Mouse (Mus musculus): ENCODE measurements around the gene Mapt. TPM values are rescaled to one million over a fixed set of nuclear protein-coding genes. Genes with fewer than 3 reads are reported as not detected.
A peak's percentile ranks its signal among the peaks of the same experiment; 100 is the strongest.

Gene Mapt
- polyA plus RNA-seq, 1 experiment from 2014 or later: 5.5 TPM

DNA sequence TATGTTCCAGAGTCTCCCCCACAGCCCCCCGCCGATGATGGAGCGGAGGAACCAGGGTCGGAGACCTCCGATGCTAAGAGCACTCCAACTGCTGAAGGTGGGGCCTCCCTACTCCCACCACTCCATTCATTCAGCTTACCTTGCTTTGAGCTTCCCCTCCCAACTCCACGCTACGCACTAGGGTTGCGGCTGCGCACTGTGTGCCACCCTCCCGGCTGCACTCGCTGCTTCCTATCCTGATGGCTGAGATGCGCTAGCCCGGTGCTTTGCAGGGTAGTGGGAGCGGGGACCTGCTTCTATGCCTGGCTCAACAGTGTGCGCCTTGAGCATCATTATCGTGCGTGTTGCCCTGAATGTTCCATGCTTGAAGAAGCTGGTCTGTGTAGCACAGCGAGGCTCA is 55.9 kb downstream of the Mapt start:
- Histone ChIP-seq H3K9me3 (no peaks in the 10 kb centered on the region), H3K9ac (no peak overlapping the region), H3K4me1 (peaks cover 10% of the 10 kb centered on the region; the same call in 1 of the 2 replicates), H3K4me3 (no peak overlapping the region), H3K36me3 (no peaks in the 10 kb centered on the region), H3K27me3 (no peaks in the 10 kb centered on the region), H3K27ac (no peak overlapping the region), H3K4me2 (no peak overlapping the region)
- no peak for ATAC-seq (ENCODE audit: insufficient number of reproducible peaks, low FRiP score, low TSS enrichment, low read depth)
- WGBS: 96% methylated on average over 18 of the region's 18 CpGs

DNA sequence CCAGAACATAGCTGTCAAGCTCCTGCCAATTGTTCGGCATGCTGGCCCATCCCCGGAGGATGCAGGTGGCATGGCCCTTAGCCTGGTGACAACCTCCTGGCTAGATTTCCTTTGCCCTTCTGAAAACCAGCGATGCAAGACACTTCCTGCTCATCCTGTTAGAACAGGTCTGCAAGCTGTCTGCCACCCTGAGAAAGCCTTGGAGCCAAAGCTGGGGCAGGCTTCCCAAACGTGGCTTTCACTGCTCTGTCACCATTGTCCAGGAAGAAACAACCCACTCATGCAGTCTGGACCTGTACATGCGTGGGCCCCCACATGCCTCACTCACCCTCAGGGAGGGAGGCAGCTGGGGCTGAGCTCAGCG is 57.6 kb downstream of the Mapt start:
- no peaks in the 10 kb centered on the region for H3K9me3 ChIP-seq
- no peak overlapping the region; the same call in 1 of the 2 replicates for H3K4me2 ChIP-seq
- 48% methylated on average over 6 of the region's 6 CpGs for WGBS
- H3K9ac ChIP-seq: no peak overlapping the region
- no peaks in the 10 kb centered on the region for H3K27me3 ChIP-seq
- H3K36me3 ChIP-seq: no peaks in the 10 kb centered on the region
- peak overlapping the region; percentile 69 for H3K27ac ChIP-seq
- H3K4me1 ChIP-seq: peaks cover 10% of the 10 kb centered on the region; the same call in 1 of the 2 replicates
- ATAC-seq (ENCODE audit: insufficient number of reproducible peaks, low FRiP score, low TSS enrichment, low read depth): no peak
- H3K4me3 ChIP-seq: no peak overlapping the region

DNA sequence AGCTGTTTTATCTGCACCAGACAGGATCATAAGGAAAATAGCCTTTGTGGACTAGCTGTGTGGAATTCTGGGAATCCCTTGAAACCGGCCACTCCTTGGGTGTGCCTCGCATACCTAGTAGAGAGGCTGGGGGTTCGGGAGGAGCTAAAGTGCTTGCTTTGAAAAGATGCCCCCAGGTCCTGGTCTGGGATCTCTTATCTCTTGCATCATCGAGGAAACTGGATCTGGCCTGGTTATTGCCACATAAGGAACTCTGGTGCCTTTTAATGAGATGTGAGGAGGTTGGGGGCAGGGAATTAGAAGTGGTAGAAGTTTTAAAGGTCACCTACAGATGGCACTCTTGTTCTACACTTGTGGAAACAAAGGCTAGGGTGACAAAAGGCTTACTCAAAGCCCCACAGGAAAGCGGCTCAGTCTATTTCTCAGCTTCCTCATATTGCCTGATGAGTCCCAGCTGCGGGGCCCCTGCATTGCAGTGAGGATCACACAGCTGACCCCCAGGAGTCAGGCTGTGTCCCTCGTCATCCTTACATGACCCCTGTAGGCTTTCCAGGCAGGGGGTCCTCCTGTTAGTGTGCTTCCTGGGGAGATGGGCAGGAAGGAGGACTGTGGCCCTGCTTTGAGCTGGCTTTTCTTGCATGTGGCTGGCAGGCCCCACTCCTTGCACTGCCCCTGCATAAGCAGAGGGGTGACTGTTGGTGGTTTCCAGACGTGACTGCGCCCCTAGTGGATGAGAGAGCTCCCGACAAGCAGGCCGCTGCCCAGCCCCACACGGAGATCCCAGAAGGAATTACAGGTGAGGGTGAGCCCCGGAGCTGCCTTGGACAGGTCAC is 58.2 kb downstream of the Mapt start:
- WGBS: 8% methylated on average over 13 of the region's 13 CpGs
- Histone ChIP-seq H3K4me3 (no peak overlapping the region), H3K27me3 (no peaks in the 10 kb centered on the region), H3K4me1 (peaks cover 10% of the 10 kb centered on the region; the same call in 1 of the 2 replicates), H3K9me3 (no peaks in the 10 kb centered on the region), H3K36me3 (no peaks in the 10 kb centered on the region), H3K9ac (no peak overlapping the region), H3K4me2 (peak overlapping the region; percentile 7; the same call in 1 of the 2 replicates), H3K27ac (peak overlapping the region; percentile 72)
- no peak for ATAC-seq (ENCODE audit: insufficient number of reproducible peaks, low FRiP score, low TSS enrichment, low read depth)

DNA sequence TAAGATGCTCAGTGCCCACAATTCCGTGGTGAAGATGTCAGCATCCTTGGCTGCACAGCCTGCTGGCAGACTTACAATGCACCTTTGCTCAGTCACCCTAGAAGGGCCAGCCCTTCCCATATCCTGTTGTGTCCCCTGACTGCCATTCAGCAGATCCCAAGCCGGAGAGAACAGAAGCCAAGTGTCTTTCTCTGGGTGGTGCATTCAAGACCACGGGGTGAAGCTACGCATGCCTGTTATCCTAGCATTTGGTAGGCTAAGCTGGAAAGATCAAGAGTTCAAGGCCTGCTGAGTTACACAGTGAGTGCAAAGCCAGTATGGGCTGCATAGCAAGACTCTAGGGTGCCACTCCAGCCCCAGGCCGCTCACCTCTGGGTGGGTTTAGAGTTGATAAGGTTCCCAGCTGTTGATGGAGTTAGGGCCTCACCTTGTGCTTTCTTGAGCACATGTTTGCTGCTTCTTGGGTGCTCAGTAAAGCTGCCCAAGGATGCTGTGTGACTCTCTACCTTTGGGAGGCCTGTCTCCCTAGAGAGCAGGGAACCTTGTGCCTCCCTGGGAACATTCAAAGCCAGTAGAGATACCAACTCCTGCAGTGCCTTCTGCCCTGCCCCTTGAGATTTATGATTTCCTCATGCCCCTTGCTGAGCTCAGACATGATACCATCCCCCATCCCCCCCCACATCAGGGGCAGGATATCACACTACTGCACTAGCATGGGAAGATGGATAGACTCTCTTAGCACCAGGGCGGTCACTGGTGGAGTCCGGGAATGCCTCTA is 61.4 kb downstream of the Mapt start:
- no peak overlapping the region for H3K4me3 ChIP-seq
- H3K36me3 ChIP-seq: no peaks in the 10 kb centered on the region
- ATAC-seq (ENCODE audit: insufficient number of reproducible peaks, low FRiP score, low TSS enrichment, low read depth): no peak
- peaks cover 13% of the 10 kb centered on the region; the same call in 1 of the 2 replicates for H3K4me1 ChIP-seq
- H3K9ac ChIP-seq: no peak overlapping the region
- no peaks in the 10 kb centered on the region for H3K27me3 ChIP-seq
- 89% methylated on average over 7 of the region's 7 CpGs for WGBS
- H3K27ac ChIP-seq: no peak overlapping the region
- H3K4me2 ChIP-seq: no peak overlapping the region
- H3K9me3 ChIP-seq: no peaks in the 10 kb centered on the region

DNA sequence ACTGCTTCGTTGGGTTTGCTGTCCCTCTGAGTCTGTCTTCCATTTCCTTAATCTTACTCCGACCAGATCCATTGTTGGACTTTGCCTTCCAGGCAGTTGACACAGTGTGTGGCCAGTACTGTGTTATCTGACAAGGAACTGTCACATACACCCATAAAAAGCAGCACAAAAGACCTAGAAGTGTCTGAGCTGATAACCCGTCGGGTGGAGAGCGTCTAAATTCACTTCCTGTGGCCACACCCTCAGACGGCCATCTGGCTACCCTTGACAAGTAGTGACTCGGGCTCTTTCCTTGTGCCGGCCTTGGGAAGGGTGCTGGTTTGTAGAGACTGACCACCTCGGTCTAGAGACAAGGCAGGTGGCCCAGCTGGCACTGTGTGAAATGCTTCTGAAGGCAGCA is 62.1 kb downstream of the Mapt start:
- no peak overlapping the region for H3K9ac ChIP-seq
- 69% methylated on average over 9 of the region's 9 CpGs for WGBS
- no peak for ATAC-seq (ENCODE audit: insufficient number of reproducible peaks, low FRiP score, low TSS enrichment, low read depth)
- H3K27me3 ChIP-seq: no peaks in the 10 kb centered on the region
- H3K4me3 ChIP-seq: no peak overlapping the region
- H3K9me3 ChIP-seq: no peaks in the 10 kb centered on the region
- H3K27ac ChIP-seq: no peak overlapping the region
- no peaks in the 10 kb centered on the region for H3K36me3 ChIP-seq
- peaks cover 13% of the 10 kb centered on the region; the same call in 1 of the 2 replicates for H3K4me1 ChIP-seq
- no peak overlapping the region for H3K4me2 ChIP-seq

DNA sequence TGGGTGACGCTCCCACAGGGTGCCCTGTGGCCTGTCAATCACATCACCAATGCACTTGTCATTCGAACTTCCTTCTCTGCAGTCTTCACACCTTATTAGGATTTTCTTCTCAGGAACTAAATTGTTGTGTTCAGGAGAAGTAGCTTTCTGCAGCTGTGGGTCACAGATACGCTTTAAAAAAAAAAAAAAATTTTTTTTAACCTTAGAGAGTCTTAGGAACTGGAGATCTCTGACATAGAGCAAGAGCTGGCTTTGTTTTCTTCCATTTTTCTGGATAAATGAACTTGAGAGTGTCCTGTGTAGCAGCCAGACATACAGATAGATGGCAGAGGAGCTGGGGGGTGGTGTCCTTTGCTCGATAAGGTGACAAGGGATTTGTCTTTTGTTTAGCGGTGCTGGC is 64.0 kb downstream of the Mapt start:
- H3K4me3 ChIP-seq: no peak overlapping the region
- H3K27ac ChIP-seq: no peak overlapping the region
- no peak for ATAC-seq (ENCODE audit: insufficient number of reproducible peaks, low FRiP score, low TSS enrichment, low read depth)

DNA sequence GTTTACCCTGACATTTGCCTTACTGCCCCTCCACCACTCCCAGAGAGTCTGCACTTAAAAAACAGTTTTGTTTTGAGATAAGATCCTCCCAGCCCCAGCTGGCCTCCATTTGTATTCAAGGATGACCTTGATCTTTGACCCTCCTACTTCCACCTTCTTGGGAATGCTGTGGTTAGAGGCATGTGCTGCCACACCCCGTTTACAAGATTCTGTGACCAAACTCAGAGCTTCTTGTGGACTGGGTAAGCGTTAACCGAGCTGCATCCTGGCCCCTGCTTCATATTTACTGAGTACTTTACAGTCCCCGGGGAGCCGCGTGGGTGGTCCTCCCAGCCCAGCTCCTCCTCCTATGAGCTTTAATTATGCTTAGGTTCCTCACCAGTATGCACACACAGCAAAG is 64.5 kb downstream of the Mapt start:
- H3K4me2 ChIP-seq: no peak overlapping the region
- H3K4me1 ChIP-seq: peaks cover 3% of the 10 kb centered on the region; the same call in 1 of the 2 replicates
- ATAC-seq (ENCODE audit: insufficient number of reproducible peaks, low FRiP score, low TSS enrichment, low read depth): no peak
- H3K27me3 ChIP-seq: no peaks in the 10 kb centered on the region
- no peak overlapping the region for H3K4me3 ChIP-seq
- no peak overlapping the region for H3K9ac ChIP-seq
- no peaks in the 10 kb centered on the region for H3K9me3 ChIP-seq
- H3K27ac ChIP-seq: no peak overlapping the region
- WGBS: 26% methylated on average over 6 of the region's 6 CpGs
- no peaks in the 10 kb centered on the region for H3K36me3 ChIP-seq

More for the DNA sequence above, 64.0 kb downstream of the Mapt start:
- Histone ChIP-seq H3K9me3 (no peaks in the 10 kb centered on the region), H3K4me2 (no peak overlapping the region), H3K4me1 (peaks cover 3% of the 10 kb centered on the region; the same call in 1 of the 2 replicates), H3K36me3 (no peaks in the 10 kb centered on the region), H3K9ac (no peak overlapping the region), H3K27me3 (no peaks in the 10 kb centered on the region)
- 63% methylated on average over 5 of the region's 5 CpGs for WGBS

DNA sequence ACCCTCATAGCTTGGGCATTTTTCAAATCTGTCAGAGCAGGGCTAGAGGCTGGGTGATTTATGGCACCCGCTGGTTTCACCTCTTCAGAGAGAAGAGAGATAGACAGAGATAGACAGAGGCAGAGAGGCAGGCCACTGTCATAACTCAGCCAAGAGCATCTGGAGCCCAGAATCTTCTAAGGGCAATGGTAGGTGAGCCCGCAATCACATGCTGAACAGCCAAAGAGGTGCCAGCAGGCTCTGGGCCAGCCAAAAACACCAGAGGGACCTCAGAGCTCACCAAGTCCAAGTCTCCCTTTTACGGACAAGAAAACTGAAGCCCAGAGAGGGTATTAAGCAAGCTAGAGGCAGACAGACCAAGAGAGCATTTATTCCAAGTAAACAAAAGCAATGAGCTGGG is 66.5 kb downstream of the Mapt start:
- no peak for ATAC-seq (ENCODE audit: insufficient number of reproducible peaks, low FRiP score, low TSS enrichment, low read depth)
- H3K4me2 ChIP-seq: no peak overlapping the region
- H3K36me3 ChIP-seq: no peaks in the 10 kb centered on the region
- H3K27ac ChIP-seq: no peak overlapping the region
- H3K9me3 ChIP-seq: no peaks in the 10 kb centered on the region
- peaks cover 6% of the 10 kb centered on the region; the same call in 1 of the 2 replicates for H3K4me1 ChIP-seq
- no peaks in the 10 kb centered on the region for H3K27me3 ChIP-seq
- no peak overlapping the region for H3K4me3 ChIP-seq
- H3K9ac ChIP-seq: no peak overlapping the region
- WGBS: 70% methylated on average over 3 of the region's 3 CpGs

DNA sequence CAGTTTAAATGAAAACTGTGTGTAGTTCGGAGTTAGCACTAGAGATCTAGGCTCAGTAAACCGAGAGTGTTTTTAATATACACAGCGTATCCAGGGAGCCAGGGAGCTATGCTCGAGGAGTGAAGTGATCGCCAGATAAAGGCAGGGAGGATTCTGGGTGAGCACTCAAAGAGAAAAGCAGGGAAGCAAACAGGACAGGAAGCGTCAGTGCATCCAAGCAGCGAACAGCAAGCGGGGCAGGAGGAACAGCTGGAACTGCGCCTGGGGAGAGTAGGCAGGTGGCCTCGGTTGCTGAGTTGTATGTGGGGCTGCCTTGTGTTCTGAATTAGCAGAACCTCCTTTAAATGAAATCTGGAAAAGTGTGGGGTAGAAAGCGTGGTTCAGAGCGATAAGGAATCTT is 71.4 kb downstream of the Mapt start:
- Histone ChIP-seq H3K9me3 (no peaks in the 10 kb centered on the region), H3K9ac (no peak overlapping the region), H3K4me3 (no peak overlapping the region), H3K27ac (no peak overlapping the region), H3K4me1 (peaks cover 10% of the 10 kb centered on the region), H3K36me3 (no peaks in the 10 kb centered on the region), H3K4me2 (peak overlapping the region; percentile 32), H3K27me3 (no peaks in the 10 kb centered on the region)
- no peak for ATAC-seq (ENCODE audit: insufficient number of reproducible peaks, low FRiP score, low TSS enrichment, low read depth)
- 30% methylated on average over 12 of the region's 12 CpGs for WGBS

GRCm38 (mm10) chr11:104303088-104303960 is 72.1 kb downstream of the Mapt start:
- H3K4me1 ChIP-seq: peaks cover 10% of the 10 kb centered on the region
- no peak overlapping the region for H3K9ac ChIP-seq
- H3K27ac ChIP-seq: peak overlapping the region; percentile 33; the same call in 1 of the 2 replicates
- H3K4me2 ChIP-seq: no peak overlapping the region
- no peaks in the 10 kb centered on the region for H3K9me3 ChIP-seq
- no peaks in the 10 kb centered on the region for H3K36me3 ChIP-seq
- H3K27me3 ChIP-seq: no peaks in the 10 kb centered on the region
- no peak overlapping the region for H3K4me3 ChIP-seq
- WGBS: 25% methylated on average over 8 of the region's 8 CpGs
- ATAC-seq (ENCODE audit: insufficient number of reproducible peaks, low FRiP score, low TSS enrichment, low read depth): 0 out of 2 replicates have a peak, but pooled peaks have one; percentile 50

DNA sequence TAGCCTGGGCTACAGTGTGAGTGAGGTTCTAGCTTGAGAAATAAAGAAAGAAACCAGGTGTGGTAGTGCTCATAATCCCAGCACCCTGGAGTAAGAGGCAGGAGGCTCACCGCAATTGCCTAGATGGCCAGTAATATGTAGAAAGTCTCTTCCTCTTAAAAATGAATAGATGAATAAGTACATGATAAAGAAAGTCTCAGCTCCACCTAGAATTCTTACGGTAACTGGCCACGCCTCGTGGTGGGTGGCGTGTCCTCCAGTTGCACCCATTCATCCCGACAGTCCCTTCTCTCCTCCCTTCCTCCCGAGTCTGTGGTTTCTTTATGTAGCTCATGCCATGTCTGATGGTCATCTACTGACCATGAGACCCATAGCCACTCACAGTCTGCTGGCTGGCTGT is 74.5 kb downstream of the Mapt start:
- Histone ChIP-seq H3K4me1 (peaks cover 14% of the 10 kb centered on the region), H3K4me3 (no peak overlapping the region), H3K9me3 (no peaks in the 10 kb centered on the region), H3K4me2 (no peak overlapping the region), H3K27me3 (peaks cover 13% of the 10 kb centered on the region), H3K9ac (no peak overlapping the region), H3K36me3 (no peaks in the 10 kb centered on the region), H3K27ac (no peak overlapping the region)
- ATAC-seq (ENCODE audit: insufficient number of reproducible peaks, low FRiP score, low TSS enrichment, low read depth): no peak
- WGBS: 91% methylated on average over 7 of the region's 7 CpGs
